Mouse (Mus musculus) cerebellum, adult 18-20 months (tissue): ENCODE data around the gene Hba-x.
"Not testable (repeated sequence)": the region's sequence is repeated elsewhere in the genome, so short reads cannot be mapped to it uniquely, and the experiment has no call there.

Experiments used
- DNase-seq, 2 experiments: peaks; one replicate each; pipeline ENCODE4 v3.0.0; 2021

Hba-x gene

DNA sequence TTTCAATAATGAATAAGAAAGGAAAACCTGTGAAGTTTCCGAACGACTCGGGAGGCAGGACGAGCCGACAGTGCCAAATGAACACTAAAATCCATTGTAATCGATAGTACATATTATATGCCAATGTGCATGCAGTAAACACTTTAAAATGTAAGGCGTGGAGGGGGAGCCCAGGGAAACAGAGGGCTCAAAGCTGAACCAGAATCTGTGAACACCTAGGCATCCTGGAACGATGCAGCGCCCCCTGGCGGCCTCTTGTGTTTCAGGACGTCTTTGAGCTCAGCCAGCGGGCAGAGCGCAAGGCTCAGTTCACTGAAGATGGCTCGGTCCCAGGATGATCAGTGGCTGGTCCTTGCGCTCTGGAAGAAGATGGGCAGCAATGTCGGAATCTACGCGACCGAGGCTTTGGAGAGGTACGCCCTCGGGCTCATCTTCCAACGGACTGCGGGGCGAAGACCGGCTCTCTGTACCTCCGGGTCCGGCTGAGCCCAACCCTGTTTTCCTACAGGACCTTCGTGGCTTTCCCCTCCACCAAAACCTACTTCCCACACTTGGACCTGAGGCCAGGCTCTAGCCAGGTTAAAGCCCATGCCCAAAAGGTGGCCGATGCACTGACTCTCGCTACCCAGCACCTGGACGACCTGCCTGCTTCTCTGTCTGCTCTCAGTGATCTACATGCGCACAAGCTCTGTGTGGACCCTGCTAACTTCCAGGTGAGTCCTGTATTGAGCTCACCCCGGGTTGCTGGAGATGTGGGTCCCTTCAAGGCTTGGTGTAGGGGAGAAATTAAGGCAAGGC, 10.7 kb downstream of the Hba-x start, which contains the start of gene Hbq1b:
Gene Hbq1b, plus strand, starts transcription at position 271 of the 798 bp plus-strand sequence.
- peak; percentile 80 to 84 for DNase-seq

DNA sequence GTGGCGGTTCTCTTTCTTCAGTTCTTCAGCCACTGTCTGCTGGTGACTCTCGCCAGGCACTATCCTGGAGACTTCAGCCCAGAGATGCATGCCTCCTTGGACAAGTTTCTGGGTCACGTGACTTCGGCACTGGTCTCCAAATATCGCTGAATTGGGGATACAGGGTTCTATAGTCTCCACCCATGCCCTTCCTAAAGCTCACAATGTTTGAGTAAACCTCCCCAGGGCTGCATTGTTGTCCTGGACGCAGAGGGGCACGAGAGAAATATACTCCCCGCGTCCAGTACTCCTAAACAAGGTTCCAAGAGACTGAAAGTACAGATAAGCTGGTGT, 11.3 kb downstream of the Hba-x start:
- no peak for DNase-seq

DNA sequence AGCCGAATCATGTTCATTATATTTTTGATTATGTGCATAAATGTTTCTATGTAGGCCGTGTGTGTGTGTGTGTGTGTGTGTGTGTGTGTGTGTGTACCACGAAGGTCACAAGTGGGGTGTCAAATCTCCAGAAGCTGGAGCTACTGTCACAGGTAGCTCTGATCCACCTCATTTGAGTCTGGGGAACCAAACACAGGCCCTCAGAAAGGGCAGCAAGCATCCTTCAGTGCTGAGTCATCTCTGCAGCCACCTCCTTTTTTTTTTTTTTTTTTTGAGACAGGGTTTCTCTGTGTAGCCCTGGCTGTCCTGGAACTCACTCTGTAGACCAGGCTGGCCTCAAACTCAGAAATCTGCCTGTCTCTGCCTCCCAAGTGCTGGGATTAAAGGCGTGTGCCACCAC, 16.6 kb downstream of the Hba-x start:
- DNase-seq = not testable (repeated sequence)

- not testable (repeated sequence) for DNase-seq
Observed at GRCm38 (mm10) chr11:32293479-32293878, 17.3 kb downstream of the Hba-x start.

DNA sequence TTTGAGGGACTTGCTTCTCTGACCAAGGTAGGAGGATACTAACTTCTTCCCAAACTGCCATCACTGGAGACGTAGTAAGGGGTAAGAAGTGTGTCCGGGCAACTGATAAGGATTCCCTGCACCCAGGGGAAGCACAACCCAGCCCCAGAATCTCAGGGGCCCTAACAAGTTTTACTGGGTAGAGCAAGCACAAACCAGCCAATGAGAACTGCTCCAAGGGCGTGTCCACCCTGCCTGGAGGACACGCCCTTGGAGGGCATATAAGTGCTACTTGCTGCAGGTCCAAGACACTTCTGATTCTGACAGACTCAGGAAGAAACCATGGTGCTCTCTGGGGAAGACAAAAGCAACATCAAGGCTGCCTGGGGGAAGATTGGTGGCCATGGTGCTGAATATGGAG, 20.0 kb downstream of the Hba-x start, which contains the start of gene Hba-a2:
Gene Hba-a2, plus strand, starts transcription at position 287 of the 400 bp plus-strand sequence.
- DNase-seq = not testable (repeated sequence)

- DNase-seq = not testable (repeated sequence)
Observed at GRCm38 (mm10) chr11:32297417-32297816, 21.2 kb downstream of the Hba-x start.

DNA sequence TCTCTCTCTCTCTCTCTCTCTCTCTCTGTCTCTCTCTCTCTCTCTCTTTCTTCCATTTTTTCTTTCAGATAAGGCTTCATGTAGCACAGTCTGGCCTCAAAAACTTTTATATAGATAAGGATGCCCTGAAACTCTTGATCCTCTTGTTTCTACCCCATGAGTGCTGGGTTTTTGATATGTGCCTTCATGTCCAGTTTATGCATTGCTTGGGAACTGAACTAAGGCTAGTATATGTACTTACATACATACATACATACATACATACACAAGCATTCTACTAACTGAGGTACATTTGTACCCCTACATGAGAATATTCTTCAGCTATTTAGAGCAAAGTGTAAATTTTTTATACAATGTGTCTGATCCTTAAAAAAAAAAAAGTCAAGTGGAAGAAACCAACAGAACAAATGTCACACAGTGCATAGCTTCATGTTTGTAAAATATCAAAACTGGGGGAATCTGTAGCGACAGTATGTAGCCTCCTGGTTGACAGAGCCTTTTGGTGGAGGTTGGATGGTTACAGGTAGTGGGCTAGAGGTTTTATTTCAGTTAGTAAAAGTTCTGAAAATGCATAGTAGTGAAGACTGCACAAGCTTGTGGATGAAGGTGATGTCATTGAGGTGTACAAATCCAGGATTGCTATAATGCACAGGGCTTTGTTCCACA, 21.8 kb downstream of the Hba-x start:
- no peak for DNase-seq

GRCm38 (mm10) chr11:32298532-32298918, 22.3 kb downstream of the Hba-x start:
- no peak for DNase-seq

DNA sequence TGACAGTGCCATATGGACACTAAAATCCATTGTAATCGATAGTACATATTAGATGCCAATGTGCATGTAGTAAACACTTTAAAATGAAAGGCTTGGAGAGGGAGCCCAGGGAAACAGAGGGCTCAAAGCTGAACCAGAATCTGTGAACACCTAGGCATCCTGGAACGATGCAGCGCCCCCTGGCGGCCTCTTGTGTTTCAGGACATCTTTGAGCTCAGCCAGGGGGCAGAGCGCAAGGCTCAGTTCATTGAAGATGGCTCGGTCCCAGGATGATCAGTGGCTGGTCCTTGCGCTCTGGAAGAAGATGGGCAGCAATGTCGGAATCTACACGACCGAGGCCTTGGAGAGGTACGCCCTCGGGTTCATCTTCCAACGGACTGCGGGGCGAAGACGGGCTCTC, 23.7 kb downstream of the Hba-x start, which contains the start of gene Hbq1a:
Gene Hbq1a, plus strand, starts transcription at position 205 of the 400 bp plus-strand sequence.
- DNase-seq = peak; percentile 65 to 76

GRCm38 (mm10) chr11:32300279-32301267, 24.4 kb downstream of the Hba-x start:
- DNase-seq = no peak

DNA sequence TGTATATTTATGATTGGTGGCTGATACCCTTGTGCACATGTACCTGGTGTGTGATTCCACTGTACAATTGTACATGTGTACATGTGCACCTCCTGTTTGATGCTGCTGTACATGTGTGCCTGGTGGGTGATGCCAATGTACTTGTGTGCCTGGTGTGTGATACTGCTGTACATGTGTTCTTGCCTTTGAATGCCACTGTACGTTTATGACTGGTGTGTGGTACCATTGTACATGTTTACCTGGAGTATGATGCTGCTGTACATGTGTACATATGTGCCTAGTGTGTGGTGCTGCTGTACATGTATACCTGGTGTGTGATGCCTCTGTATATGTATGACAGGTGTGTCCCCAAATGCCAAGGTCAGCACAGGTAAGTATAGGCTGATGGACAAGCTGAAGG, 25.3 kb downstream of the Hba-x start:
- no peak for DNase-seq

DNA sequence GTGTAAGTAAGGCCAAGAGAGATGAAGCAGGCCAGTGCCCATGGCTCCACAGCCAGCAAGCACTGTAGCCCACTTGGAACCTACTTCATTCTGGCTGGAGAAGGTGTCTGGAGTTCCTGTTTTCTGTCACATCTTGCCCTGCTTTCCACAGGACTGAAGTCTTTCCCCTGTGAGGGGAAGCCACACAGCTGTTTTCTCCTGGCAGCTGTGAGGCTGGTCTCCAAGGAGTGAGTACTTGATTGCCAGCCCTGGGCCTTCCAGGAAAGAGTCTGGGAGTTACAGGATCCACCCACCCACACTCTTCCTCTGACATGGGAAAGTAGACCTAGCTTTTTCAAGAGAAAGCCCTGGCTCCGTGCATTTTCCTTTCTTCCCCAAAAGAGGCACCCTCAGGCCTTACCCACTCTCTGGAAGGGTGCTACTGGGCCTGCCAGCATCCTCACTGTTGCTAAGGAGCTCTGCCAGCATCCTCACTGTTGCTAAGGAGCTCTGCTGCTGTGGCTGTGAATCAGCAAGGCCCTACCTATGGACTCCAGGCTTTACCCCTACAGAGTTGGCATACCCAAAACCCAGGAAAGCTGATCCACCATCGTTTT, 26.7 kb downstream of the Hba-x start:
- DNase-seq = no peak

- no peak for DNase-seq
Observed at GRCm38 (mm10) chr11:32303455-32303854, 27.3 kb downstream of the Hba-x start.

DNA sequence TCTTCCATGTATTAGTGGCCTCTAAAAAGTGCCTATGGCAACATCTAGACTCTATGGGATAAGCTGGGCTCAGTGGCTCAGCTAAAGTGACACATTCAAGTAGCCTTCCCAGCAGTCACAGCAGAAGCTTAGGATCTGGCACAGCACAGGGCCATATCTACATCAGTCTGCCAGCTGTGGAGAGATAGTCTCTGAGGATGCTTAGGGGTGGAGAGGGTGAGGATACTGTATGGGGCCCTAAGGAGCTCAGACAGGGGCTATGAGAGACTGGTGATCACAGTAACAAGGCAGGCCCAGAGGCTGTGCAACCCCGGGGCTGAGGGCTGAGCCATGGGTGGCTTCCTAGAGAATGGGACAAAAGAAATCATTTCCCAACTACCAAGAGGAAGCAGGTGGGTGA, 30.8 kb downstream of the Hba-x start:
- DNase-seq = no peak

- no peak for DNase-seq
Observed at GRCm38 (mm10) chr11:32309446-32309845, 33.2 kb downstream of the Hba-x start.

DNA sequence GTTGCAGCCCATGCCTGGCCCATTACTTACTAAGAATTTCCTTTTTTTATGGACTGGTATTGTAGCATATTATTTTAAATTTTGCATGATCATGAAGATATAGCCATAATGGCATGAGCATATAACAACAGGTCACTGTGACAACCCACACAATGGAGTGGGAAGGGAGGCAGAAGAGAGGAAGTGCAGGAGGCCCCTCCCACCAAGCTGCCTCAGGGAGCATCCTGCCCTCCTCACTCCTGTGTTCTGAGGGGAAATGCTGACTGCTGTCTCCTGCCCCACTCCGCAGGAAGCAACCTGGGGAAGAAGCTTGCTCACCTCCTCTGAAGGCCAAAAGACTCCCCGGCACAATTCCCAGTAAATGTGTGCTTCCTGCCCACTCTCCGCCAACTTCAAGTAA, 33.7 kb downstream of the Hba-x start:
- DNase-seq = no peak

DNA sequence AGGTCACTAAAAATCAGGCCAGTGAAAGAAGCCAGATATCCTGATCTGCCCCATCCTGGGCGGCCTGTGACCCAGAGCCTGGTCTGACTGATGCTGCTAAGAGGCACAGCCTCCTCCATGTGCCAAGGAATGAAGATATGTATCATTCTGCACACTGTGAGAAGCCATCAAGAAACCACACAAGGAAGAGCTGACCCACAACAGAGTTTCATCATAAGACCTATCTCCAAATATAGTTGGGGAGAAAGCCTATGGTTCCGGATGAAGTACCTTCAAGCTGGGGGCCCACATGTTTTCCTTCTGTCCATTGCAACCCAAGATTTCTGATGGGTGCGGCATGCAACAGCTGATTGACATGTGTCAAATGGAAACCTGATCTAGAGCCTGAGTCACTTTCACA, 39.8 kb downstream of the Hba-x start:
- no peak for DNase-seq

DNA sequence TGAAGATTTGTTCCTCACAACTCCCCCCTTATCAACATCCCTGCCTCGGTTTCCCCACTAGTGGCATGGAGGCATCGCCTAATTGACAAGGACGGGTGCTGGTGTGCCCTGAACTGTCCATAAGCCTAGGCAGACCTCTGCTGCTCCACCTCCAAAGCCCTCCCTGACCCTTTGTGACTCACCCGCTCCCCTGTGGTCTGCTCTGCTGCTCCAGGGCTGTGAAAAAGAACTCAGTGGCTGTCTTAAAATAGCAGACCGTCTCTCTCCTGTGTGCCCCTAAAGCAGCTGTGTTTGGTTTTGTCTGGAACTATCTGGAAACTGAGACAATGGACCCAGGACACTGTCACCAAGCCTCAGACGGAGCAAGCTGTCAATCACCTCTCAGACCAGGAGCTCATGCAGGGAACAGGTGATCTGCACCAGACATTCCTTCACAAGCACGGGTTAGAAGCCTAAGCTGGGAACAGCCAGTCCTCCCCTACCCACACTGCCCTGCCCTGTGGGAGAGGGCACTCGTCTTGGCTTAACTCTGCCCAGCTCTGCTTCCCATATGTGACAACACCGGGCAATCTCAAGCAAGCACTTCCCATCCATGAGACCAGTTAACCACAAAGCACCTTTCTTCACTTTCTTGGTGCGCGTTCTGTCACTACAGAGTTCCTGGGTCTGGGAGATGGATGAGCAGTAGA, 44.5 kb downstream of the Hba-x start:
- DNase-seq = no peak

GRCm38 (mm10) chr11:32321196-32321565, 45.0 kb downstream of the Hba-x start:
- peak; percentile 35 to 61 for DNase-seq

DNA sequence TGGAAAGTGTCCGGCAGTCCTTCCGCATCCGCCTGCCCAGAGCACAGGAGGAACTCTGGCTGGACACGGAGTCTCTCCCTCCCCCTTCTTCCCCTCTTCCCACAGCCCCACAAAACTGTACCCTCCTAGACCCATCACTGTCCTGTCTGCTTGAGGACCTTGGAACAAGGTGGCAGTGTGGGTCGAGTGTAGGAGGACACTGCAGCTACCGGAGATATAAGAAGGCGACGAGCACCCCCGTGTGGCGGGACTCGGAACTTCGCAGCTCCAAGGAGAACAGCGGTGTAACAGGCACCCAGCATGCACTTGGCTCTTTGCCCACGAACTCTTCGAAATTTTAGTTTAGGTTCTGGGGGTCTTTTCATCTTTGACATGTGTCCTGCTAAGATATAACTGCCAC, 48.4 kb downstream of the Hba-x start:
- DNase-seq = peak; percentile 78 to 88
